Mouse (Mus musculus) CH12.LX (cell line): ENCODE measurements around the gene Vmn1r60. TPM values are rescaled to one million over a fixed set of nuclear protein-coding genes. Genes with fewer than 3 reads are reported as not detected.
"Not testable (repeated sequence)": the region's sequence is repeated elsewhere in the genome, so short reads cannot be mapped to it uniquely, and the experiment has no call there.

ENCODE experiments used
- DNase-seq: peaks from one replicate; pipeline ENCODE4 v3.0.0-alpha.2; 2013; ENCODE audit errors: extremely low read depth
- H3K27ac ChIP-seq: 2 replicates; pipeline ENCODE4 v1.5.1; 2012; ENCODE audit warnings: low read depth, mild to moderate bottlenecking, control low read depth, moderate library complexity; ENCODE audit not compliant: insufficient read depth
- H3K27me3 ChIP-seq: replicated peaks from 2 replicates; pipeline ENCODE3; 2012; ENCODE audit warnings: inconsistent platforms
- H3K36me3 ChIP-seq, 2 experiments: replicated peaks in 1 of 2; 2 replicates each; pipeline versions ENCODE3 to v1.6.1; 2012; ENCODE audit warnings: inconsistent platforms in 1 of 2, low read length in 1 of 2, mild to moderate bottlenecking in 1 of 2, mixed read lengths in 1 of 2, moderate library complexity in 1 of 2; ENCODE audit not compliant: control insufficient read depth in 1 of 2, insufficient read depth in 1 of 2
- H3K4me1 ChIP-seq, 2 experiments: 2 replicates each; pipeline ENCODE4 v1.6.1; 2012; ENCODE audit warnings: inconsistent platforms in 1 of 2, moderate library complexity in 1 of 2; ENCODE audit not compliant: insufficient read depth in 2 of 2, control insufficient read depth in 1 of 2
- H3K4me2 ChIP-seq: 2 replicates; pipeline ENCODE4 v1.6.1; 2012; ENCODE audit warnings: low read depth, mild to moderate bottlenecking, control low read depth; ENCODE audit not compliant: poor library complexity, insufficient read depth, severe bottlenecking
- H3K4me3 ChIP-seq, 3 experiments: fragments of 150-350 bp in 1 of 3; sonication (generic) in 1 of 3; replicated peaks in 1 of 3; 2 replicates each; pipeline versions ENCODE3 to v1.5.1; 2011 to 2012; ENCODE audit warnings: low read depth in 2 of 3, low read length in 2 of 3, mild to moderate bottlenecking in 2 of 3, moderate library complexity in 2 of 3, control low read depth in 1 of 3, improper control_type of control experiment in 1 of 3, inconsistent platforms in 1 of 3, mixed read lengths in 1 of 3; ENCODE audit not compliant: poor library complexity in 1 of 3
- H3K79me2 ChIP-seq: replicated peaks from 2 replicates; pipeline ENCODE4 v1.6.1; 2012; ENCODE audit warnings: mild to moderate bottlenecking, moderate library complexity; ENCODE audit not compliant: control insufficient read depth, poor library complexity, insufficient read depth, severe bottlenecking; ENCODE audit errors: extremely low read depth
- H3K9ac ChIP-seq: 2 replicates; pipeline ENCODE4 v1.6.1; 2012; ENCODE audit warnings: low read depth, mild to moderate bottlenecking, control low read depth, moderate library complexity; ENCODE audit not compliant: insufficient read depth
- H3K9me3 ChIP-seq: replicated peaks from 2 replicates; pipeline ENCODE3; 2012; ENCODE audit warnings: low read length, inconsistent platforms, mixed read lengths
- dilution Hi-C: fragments of 300-500 bp; cut with MboI; formaldehyde crosslinking; loops from 2 replicates; pipeline ENCODE4 v1.14.3; 2020; ENCODE audit warnings: low sequenced_read_pairs; ENCODE audit not compliant: extremely low pct_unique_long_range_greater_than_20kb, extremely low pct_ligation_motif_present
- in situ Hi-C: fragments of 300-500 bp; cut with MboI; formaldehyde crosslinking; loops from 3 replicates; pipeline ENCODE4 v1.14.3; 2019; ENCODE audit warnings: low sequenced_read_pairs, low pct_ligation_motif_present, low pct_unique_long_range_greater_than_20kb, mixed read lengths
- polyA plus RNA-seq: library from polyadenylated mRNA; unstranded; fragments of >175 nt; gene quantifications from 2 replicates; pipeline ENCODE4 v1.2.1, GENCODE M21; 2012; ENCODE audit warnings: low read depth; ENCODE audit not compliant: insufficient read length
- total RNA-seq, 2 experiments: library from RNA; depleted of rRNA; stranded (reverse); fragments of 300-350 nt in 1 of 2; fragments of >200 nt in 1 of 2; gene quantifications; 2 replicates each; pipeline ENCODE4 v1.2.3; 2012 to 2014

The Vmn1r60 gene
- total RNA-seq (2012; rRNA removed) = not detected in 2 replicates
- total RNA-seq (2014; rRNA removed) = not detected in 2 replicates
- polyA plus RNA-seq = not detected in 2 replicates

- H3K9me3 ChIP-seq, H3K4me1 ChIP-seq, H3K27ac ChIP-seq, H3K36me3 ChIP-seq, DNase-seq, in situ Hi-C loops, H3K4me2 ChIP-seq, H3K27me3 ChIP-seq, dilution Hi-C loops, H3K4me3 ChIP-seq, H3K9ac ChIP-seq, H3K79me2 ChIP-seq: not testable (repeated sequence)
These were observed at the start of gene Vmn1r60 for GRCm38 (mm10) chr7:5547217-5547616. Vmn1r60 (minus strand) TSS chr7:5547317.

DNA sequence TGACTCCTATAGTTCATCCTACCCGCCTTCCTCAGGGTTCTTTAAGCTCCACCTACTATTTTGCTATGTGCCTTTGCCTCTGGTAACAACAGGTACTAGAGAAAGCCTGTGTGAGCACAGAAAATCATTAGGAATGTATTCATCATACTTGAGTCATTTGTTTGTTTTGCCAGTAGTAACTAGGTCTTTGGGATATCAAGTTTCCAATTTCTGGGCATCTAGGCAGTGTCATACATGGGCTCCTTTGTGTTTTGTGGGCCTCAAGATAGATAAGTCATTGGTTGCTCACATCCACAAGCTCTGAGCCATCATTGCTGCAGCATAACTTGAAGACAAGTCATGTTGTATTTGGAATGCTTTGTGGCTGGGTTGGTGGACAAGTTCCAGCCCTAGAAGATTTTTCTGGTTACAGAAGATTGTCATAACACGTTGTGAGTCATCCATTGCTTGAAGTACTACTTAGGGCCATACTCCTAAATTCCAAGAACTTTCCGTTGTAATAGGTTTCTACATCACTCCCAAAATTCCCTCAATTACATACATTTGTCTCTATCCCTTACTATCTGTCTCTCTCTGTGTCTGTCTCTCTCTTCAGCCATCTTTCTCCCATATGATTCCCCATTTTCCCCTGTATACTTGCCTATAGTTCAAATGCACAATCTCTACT is 6.2 kb downstream of the Vmn1r60 start:
- in situ Hi-C loops, H3K9ac ChIP-seq, dilution Hi-C loops: not testable (repeated sequence)

DNA sequence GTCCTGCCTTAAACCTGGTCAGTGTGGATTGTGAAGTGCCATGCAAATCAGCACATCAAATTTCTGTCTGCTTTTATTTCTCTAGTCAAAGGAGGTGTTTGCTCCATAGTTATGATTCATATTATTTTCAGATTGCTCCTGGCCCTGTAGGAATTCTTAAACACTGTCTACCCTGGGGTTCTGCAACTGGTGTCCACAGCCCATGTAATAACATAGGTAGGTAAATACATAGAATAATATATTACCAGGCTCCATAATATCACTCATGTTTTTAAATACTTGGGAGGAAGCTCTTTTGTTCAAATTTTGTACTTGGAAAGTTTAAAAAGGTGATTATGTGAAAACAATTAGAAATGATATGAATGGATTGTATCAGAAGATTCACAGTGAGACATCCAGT is 53.3 kb downstream of the Vmn1r60 start, which contains the start of gene Vmn2r28:
Gene Vmn2r28 (minus strand): TSS at position 101 of the 400 bp plus-strand sequence.
- dilution Hi-C loops, H3K4me2 ChIP-seq, H3K4me3 ChIP-seq, H3K27me3 ChIP-seq, in situ Hi-C loops, H3K79me2 ChIP-seq, H3K27ac ChIP-seq, DNase-seq, H3K9ac ChIP-seq, H3K36me3 ChIP-seq, H3K9me3 ChIP-seq, H3K4me1 ChIP-seq: not testable (repeated sequence)

More for the DNA sequence above, 6.2 kb downstream of the Vmn1r60 start:
- not testable (repeated sequence) for H3K9me3 ChIP-seq, H3K79me2 ChIP-seq, H3K4me3 ChIP-seq, H3K4me1 ChIP-seq, H3K27me3 ChIP-seq, H3K27ac ChIP-seq, H3K4me2 ChIP-seq, DNase-seq, H3K36me3 ChIP-seq

Other genes with a start within 250 kb of the Vmn1r60 start
- gene Gm5065, start 196.8 kb downstream of the Vmn1r60 start, total RNA-seq (2012; rRNA removed) = not detected in 2 replicates
- not detected in 2 replicates for gene Gm5065, start 196.8 kb downstream of the Vmn1r60 start, total RNA-seq (2014; rRNA removed)
- not detected in 2 replicates for gene Gm5065, start 196.8 kb downstream of the Vmn1r60 start, polyA plus RNA-seq
- not detected in 2 replicates for gene Nlrp2, start 196.3 kb downstream of the Vmn1r60 start, total RNA-seq (2012; rRNA removed)
- gene Nlrp2, start 196.3 kb downstream of the Vmn1r60 start, total RNA-seq (2014; rRNA removed) = not detected in 2 replicates
- not detected in 2 replicates for gene Nlrp2, start 196.3 kb downstream of the Vmn1r60 start, polyA plus RNA-seq
- gene Vmn1r58, start 133.9 kb downstream of the Vmn1r60 start, total RNA-seq (2012; rRNA removed) = not detected in 2 replicates
- not detected in 2 replicates for gene Vmn1r58, start 133.9 kb downstream of the Vmn1r60 start, total RNA-seq (2014; rRNA removed)
- gene Vmn1r58, start 133.9 kb downstream of the Vmn1r60 start, polyA plus RNA-seq = not detected in 2 replicates
- not detected in 2 replicates for gene Vmn1r59, start 90.5 kb downstream of the Vmn1r60 start, total RNA-seq (2012; rRNA removed)
- not detected in 2 replicates for gene Vmn1r59, start 90.5 kb downstream of the Vmn1r60 start, total RNA-seq (2014; rRNA removed)
- gene Vmn1r59, start 90.5 kb downstream of the Vmn1r60 start, polyA plus RNA-seq = not detected in 2 replicates
- gene Vmn2r28, start 53.4 kb downstream of the Vmn1r60 start, total RNA-seq (2012; rRNA removed) = not detected in 2 replicates
- gene Vmn2r28, start 53.4 kb downstream of the Vmn1r60 start, total RNA-seq (2014; rRNA removed) = not detected in 2 replicates
- gene Vmn2r28, start 53.4 kb downstream of the Vmn1r60 start, polyA plus RNA-seq = not detected in 2 replicates
- not detected in 2 replicates for gene Vmn1r61, start 66.0 kb upstream of the Vmn1r60 start, total RNA-seq (2012; rRNA removed)
- not detected in 2 replicates for gene Vmn1r61, start 66.0 kb upstream of the Vmn1r60 start, total RNA-seq (2014; rRNA removed)
- not detected in 2 replicates for gene Vmn1r61, start 66.0 kb upstream of the Vmn1r60 start, polyA plus RNA-seq
- gene Vmn1r62, start 126.3 kb upstream of the Vmn1r60 start, total RNA-seq (2012; rRNA removed) = not detected in 2 replicates
- not detected in 2 replicates for gene Vmn1r62, start 126.3 kb upstream of the Vmn1r60 start, total RNA-seq (2014; rRNA removed)
- not detected in 2 replicates for gene Vmn1r62, start 126.3 kb upstream of the Vmn1r60 start, polyA plus RNA-seq